Mouse (Mus musculus) spleen, postnatal 10 days (tissue): Measurements from ENCODE around the gene Man2a2.

ENCODE experiments used
- DNase-seq, 2 experiments: peaks; one replicate each; pipeline ENCODE4 v3.0.0; 2021 to 2022; ENCODE audit warnings: low spot score in 2 of 2

The Man2a2 gene

GRCm38 (mm10) chr7:80371041-80371751 is at the start of gene Man2a2:
Gene Man2a2, minus strand, starts transcription at chr7:80371375.
- peak; percentile 60 to 81 for DNase-seq

- DNase-seq: no peak
Observed at GRCm38 (mm10) chr7:80420586-80420985, 49.4 kb upstream of the Man2a2 start.

GRCm38 (mm10) chr7:80419278-80419677 is 48.1 kb upstream of the Man2a2 start:
- DNase-seq: no peak

DNA sequence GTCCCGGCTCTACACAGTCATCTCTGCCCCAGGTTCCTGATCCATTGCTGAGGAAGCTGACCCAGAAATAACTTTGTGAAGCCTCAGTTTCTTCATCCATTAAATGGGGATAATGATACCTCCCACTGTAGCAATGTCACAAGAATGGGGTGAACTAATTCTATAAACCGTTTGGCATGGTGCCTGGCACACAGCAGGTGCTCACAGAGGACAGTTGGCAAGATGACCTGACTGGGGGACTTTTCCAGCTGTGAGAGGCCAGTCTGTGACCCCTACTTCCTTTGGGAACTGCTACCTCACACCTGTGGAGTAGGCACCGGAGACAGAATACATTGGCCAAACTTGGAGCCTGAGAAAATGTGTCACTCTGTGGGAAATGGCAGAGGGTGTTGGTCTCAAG is 46.9 kb upstream of the Man2a2 start:
- no peak for DNase-seq

DNA sequence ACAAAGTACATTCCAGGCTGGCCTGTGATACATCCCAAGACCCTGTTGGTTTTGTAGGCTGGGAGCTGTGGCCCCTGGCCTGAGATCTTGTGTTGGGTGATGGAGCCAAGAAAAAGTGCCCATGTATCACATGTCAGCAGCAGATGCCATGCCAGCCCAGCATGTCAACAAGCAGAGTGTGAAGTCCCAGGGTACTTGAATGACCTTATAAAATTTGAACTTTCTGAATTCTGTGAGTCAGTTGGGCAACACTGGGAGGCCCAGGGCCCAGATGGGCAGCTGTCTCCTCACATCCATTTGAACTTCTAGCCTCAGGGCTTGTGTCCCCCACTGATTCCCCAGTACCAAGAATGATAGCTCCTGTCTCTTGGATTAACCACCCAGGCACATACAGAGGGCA is 46.4 kb upstream of the Man2a2 start:
- no peak for DNase-seq

GRCm38 (mm10) chr7:80416969-80417368 is 45.8 kb upstream of the Man2a2 start:
- DNase-seq: no peak

DNA sequence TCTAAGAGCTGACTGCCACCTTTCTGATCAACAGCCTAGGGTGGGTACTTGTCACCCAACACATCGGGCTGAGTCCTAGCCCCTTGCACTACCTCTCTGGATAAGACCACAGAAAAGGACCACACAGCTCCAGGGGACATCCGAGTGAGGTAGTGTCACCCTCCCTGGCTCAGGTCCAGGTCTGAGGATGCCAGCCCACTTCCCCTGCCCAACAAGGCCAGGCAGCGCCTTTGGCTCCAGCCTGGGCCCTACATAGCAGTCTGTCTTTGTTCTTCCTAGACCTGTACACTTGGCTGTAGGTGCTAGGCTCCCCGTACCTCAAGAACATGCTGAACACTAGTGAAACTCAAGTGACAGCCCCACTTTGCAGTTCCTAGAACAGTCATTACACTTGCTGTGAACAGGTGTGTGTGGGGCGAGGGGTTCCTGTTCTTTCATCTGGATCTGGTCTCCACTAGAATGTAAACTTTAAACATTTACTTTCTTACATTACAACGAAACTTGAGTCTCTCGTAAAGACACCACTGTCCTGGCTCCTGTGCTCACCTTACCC is 43.2 kb upstream of the Man2a2 start:
- no peak for DNase-seq

DNA sequence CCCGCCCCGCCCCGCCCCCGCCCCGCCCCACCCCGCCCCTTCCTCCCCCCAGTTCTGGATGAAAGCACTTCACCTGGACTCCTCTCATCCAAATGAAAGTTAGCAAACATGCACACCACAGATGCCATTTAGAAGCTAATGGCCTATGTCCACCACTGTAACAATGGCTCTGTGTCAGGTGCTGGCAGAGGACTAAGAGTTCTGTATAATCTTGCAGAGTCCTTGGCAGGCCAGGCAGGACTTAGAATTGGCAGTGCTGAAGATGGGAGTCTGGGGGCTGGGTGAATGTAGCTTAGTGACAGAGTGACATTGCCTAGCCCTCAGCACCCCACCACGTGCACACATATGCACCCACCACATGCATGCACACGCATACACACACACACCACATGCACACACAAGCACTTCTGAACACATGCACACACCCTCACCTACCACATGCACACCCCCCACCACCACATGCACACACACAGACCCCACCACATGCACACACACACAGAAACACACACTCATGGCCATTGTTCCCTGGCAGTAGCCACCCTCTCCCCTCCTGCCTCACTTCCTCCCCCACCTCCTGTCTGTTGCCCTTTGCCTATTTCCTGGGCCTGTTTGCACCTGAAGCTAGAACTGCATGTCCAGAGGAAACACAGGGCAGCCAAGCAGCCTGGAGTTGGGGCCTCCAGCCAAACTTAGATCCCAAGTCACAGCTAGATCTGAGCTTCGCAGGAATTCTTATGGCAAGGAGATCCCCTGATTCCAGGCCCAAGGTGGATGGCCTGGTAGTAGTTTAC is 42.5 kb upstream of the Man2a2 start:
- DNase-seq: no peak

GRCm38 (mm10) chr7:80412781-80413180 is 41.6 kb upstream of the Man2a2 start:
- DNase-seq: no peak

- no peak for DNase-seq
Observed at GRCm38 (mm10) chr7:80412279-80412678, 41.1 kb upstream of the Man2a2 start.

GRCm38 (mm10) chr7:80410380-80410779 is 39.2 kb upstream of the Man2a2 start:
- no peak for DNase-seq

GRCm38 (mm10) chr7:80407712-80408111 is 36.5 kb upstream of the Man2a2 start:
- no peak for DNase-seq

DNA sequence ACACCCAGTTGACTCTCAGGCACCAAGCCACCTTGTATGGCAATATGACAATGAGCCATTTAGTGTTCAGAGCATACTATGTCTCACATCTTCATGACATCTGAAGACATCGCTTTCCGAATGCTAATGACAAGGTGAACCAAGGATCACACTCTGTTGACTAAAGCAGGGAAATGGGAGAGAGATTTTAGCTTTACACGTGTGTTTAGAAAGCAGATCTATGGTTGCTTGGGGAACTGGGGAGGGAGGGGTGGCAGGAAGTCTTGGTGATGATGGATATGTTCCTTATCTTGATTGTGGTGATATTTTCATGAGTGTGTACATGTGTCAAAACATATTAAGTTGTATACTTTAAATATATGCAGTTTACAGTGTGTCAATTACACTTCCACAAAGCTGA is 35.0 kb upstream of the Man2a2 start:
- no peak for DNase-seq

- no peak for DNase-seq
Observed at GRCm38 (mm10) chr7:80405188-80405695, 34.1 kb upstream of the Man2a2 start, which contains the start of gene Furin. Gene Furin, minus strand, starts transcription at chr7:80405436.

GRCm38 (mm10) chr7:80404101-80404894 is 33.1 kb upstream of the Man2a2 start:
- no peak for DNase-seq

- peak in 1 of 2 experiments; percentile 42 for DNase-seq
Observed at GRCm38 (mm10) chr7:80403551-80403950, 32.4 kb upstream of the Man2a2 start.

GRCm38 (mm10) chr7:80402651-80403321 is 31.6 kb upstream of the Man2a2 start:
- peak; percentile 62 to 84 for DNase-seq

DNA sequence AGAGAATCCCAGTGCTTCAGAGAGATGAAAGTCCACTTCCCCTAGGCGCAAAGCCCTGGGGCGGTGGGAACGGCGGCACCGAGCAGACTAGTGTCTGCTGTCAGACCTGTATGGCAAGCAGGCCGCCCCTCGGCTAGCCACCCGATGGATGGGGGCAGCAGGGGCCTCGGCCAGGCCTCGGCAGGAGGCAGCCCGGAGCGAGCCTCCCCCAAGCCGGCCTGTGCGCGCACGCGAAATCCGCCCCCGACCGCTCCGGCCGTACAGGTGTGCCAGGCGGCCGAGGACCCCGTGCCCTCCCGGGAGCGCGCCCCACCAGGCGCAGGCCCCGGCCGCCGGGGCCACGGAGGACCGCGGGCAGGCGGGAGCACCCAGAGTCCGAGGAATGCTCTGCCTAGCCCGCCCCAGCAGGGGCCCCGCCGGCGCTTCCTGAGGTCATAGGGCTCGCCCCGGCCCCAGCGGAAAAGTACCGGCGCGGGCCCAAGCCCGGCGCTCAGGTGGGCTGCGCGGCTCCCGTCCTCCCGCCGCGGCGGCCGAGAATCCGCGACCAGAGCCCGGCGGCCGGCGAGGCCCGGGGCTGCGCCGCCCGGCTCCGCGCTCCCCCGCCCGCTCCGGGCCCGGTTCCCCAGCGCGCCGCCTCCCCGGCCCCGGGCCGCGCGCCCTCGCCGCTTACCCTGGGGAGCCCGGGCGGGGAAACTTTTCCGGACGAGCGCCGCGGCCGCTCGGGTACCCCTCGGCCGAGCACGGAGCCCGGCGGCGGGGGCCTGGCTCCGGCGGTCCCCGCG is 30.9 kb upstream of the Man2a2 start:
- DNase-seq: peak; percentile 70 to 79

DNA sequence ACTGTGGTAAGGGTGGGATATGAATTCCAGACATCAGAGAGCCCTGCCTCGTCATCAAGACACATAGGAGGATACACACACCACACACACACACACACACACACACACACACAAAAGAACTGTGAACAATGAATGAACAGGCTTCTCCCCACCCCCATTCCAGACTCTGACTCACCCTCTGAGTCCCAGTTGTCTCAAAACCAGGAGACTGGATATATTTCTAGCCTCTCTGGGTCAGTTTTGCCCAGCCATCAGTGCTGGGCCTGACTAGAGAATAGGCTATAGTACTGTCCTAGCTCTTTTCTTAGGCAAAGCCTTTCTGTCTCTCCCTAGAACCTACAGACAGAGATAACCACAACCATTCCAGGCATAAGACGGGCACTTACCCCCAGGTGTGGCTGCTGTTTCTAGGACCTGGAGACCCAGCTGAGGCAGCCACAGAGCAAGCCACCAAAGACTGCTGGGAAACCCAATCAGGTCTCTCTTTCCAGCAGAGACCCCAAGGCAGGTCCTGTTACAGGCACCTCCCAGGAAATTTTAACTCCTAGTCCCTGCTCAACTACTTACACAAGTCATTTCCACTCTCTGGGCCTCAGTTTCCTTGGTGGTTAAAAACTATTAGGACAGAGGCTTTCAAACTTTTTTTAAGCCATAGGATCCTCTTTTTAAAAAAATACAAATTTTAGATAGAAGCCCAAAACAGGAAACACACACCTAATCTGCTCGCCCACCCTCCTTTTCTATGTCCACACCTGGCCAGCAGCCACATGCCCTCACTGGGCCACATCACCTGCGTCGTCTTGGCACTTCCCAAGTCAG is 30.1 kb upstream of the Man2a2 start:
- DNase-seq: peak in 1 of 2 experiments; percentile 52
